Mouse (Mus musculus) thymus, postnatal 36 days (tissue): ENCODE measurements at regions not wholly inside any gene's neighbourhood (a gene's known extent, or its start where the extent isn't known, plus 50 kb on each side); places are given as distances from the start of the nearest gene placed in this dataset.
A peak's percentile ranks its signal among the peaks of the same experiment; 100 is the strongest.

Source experiments
- DNase-seq, 2 experiments: peaks; one replicate each; pipeline ENCODE4 v3.0.0; 2022; ENCODE audit warnings: mixed read lengths in 2 of 2

DNA sequence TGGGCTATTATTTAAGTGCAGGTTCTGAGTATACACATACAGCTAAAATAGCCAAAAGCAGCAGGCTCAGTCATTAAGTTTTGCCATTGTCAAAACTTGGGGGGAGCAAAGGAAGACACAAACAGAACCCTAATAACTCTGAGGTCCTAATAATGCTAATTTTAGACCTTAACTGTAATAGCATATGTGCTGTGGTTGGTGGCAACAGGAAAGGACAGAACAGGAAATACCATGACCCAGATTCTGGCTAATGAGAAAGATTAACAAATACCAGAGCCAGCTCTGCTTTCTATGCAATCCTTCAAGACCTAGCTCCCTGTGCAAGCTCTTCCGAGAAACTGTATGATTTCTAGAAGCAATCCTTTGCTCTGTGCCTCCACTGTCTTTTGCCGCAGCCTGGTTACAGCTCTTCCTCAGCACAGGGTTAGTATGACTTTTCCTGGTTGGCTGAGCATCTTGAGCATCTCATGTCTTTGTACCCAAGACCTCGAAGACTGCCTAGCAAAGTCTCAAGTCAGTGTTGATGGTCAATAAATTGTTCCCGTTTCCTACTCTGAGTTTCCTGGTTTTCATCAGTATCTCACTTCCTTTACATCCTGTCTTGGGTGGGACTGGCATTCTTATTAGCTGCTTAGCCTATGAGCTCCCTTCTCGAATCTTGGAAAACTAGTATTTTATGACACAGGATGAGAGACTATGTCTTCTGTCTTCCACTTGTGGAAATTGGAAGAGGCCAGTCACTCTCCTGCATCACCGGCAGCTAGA is 49.9 kb upstream of the Eed start:
- DNase-seq: no peak

DNA sequence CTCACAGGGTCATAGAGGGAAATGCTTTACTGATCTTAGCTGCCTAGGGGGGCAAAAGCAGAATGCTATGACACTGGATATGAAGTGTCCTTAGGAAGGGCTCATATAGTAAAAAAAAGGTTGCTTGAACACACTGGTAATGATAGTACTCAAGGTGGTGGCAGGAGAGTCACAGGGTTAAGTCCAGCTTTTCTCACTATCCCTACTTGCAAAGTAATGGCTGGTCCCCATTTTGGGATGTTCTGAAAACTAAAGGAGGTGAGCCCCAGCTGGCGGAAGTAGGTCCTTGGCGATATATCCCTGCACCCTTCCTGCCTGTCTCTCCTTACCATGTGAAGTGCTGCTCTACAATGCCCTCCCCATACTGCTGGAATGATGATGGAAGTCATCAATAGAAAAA is 52.3 kb upstream of the Eed start:
- no peak for DNase-seq

GRCm38 (mm10) chr7:90033640-90034312 is 53.0 kb upstream of the Eed start:
- no peak for DNase-seq

GRCm38 (mm10) chr7:90034498-90034897 is 53.7 kb upstream of the Eed start:
- DNase-seq: no peak

GRCm38 (mm10) chr7:90035396-90035795 is 54.6 kb upstream of the Eed start:
- DNase-seq: no peak

DNA sequence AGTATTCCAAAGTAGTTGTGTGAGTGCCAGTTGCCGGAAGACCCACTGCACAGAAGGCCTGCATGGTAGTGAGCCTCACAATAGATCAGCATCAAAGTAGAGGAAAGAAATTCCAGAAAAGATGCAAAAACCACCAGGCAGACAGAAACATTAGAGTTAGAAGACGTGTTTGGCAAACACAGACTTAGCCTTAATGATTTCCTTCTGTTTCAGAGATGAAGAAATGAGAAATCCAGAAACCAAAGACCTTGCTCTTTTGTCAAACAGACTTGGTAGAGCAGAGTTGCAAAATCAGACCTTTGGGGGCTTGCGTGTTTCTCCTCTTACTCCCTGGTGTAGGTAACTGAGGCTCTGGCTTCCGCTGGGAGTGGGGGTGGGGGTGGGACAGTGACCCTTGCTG is 57.0 kb upstream of the Eed start:
- DNase-seq: no peak

DNA sequence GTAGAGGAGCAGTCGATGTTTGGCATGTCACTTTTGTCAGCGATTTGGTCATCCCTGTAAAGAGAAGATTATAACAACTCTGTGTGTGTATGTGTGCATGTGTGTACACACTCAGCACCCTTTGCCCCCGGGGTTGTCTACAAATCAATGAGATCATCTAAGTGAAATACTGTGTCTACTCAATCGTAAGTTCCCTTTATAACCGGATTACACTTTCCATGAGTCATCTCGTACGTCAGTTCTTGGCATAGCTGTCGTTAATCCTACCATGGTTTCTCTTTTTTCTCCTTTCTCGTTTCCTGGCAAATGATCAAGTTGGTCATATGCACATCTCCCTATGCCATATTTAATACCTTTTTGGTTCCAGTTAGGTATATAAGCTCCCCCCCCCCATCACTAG is 58.7 kb upstream of the Eed start:
- no peak for DNase-seq

DNA sequence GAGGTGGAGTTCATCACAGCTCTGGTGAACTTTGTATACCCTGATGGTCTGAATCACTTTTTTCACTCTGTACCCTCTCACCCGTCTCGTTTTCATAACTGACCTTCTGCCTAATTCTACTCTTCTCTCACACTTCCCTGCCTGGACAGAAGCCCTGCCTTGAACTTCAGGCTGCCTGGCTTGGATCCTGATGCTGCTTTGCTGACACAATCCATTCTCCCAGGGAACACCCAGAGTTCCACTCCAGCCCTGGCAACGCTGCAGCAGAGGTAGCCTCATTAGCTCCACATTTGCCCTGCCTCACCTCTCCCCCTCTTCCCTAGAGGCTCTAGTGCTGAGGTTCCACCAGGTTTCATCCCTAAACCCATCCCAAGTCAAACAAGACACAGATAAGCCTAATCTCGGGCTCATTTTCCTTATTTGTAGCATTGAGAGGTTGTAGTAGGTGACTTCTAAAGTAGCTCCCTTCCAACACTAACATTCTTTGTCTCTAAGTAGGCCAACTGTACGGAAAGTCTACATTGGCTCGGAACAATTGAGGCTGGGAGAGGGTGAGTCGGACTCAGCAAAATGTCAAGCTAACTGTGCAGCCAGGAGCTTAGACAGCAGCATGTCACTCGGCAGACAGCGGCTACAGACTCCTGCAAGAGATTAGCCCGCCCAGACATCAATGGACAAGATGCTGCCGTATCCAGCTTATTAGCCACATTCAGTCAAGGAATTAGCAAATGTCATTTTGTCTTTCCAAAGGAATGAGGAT is 60.0 kb upstream of the Eed start:
- DNase-seq: no peak

DNA sequence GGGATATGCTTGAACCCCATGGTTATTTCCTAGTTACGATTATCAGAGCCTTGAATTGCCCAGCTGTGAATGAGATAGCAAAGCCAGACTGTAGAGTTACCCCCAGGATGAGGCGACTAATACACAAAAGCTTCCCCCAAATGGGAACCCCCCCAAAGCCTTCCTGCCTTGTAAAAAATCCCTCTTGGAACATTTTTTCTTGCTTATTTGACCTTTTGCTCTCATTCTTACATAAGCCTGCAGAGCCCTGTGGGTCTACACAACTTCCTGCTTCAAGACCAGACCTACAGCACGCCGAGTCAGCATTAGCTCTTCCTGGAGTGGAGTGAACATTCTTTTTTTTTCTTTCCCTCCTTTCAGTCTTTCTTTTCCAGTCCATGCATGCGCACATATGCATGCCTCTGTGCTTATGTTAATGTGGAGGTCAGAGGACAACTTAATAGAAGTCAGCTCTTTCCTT is 60.8 kb upstream of the Eed start:
- DNase-seq: peak in 1 of 2 experiments; percentile 24

- DNase-seq: no peak
These were observed 61.6 kb upstream of the Eed start for GRCm38 (mm10) chr7:90042364-90042763.

GRCm38 (mm10) chr7:90043526-90043925 is 62.7 kb upstream of the Eed start:
- no peak for DNase-seq

DNA sequence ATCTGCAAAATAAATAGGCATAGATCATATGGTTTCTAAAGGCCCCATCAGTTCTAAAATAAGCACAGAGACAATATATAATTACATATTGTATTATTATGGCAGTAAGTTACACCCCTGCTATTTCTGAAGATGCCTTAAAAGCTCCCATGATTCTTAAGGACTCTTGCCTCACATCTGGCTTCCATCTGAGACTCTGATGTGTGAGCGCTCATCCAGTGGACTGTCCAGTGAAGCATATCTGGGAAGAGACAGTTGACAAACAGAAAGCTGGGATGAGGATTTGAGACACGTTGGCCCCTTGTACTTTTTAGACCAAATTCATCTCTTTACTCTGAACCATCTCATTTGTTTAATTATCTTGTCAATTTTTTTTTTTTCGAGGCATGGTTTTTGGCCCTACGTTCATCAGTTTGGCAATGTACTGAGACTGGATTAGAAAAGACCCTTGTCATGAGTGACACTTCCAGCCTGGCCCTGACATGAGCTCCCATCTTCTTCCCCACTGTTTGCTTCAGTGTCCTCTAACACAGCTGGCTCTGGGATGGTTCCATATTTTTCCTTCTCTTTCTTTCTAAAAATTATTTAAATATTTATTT is 63.4 kb upstream of the Eed start:
- no peak for DNase-seq

DNA sequence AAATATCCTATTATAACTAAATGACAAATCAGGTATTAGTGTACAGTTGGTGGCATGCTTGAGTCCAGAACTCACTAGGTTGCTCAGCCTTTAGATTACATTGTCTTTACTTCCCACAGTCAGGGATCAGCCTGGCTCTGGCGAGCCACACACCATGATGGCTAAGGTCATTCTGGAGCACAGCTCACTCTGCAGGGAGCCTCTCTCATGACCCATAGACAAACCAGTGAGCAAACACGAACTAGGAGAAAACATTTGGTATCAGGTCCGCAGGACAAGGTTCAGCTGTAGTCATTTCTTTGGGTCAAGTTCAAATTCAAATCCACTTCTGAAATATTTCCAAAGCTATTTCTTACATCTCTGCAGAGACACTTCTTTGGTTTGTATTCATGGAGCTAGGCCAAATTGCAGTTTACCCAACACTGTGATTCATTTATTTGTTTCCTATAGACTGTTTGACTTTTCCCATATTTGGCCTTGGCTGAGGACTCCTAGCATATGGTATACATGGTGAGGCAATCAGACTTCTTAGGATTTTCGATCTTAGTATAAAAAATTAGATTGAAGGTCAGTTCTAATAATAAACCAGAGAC is 64.5 kb upstream of the Eed start:
- no peak for DNase-seq

DNA sequence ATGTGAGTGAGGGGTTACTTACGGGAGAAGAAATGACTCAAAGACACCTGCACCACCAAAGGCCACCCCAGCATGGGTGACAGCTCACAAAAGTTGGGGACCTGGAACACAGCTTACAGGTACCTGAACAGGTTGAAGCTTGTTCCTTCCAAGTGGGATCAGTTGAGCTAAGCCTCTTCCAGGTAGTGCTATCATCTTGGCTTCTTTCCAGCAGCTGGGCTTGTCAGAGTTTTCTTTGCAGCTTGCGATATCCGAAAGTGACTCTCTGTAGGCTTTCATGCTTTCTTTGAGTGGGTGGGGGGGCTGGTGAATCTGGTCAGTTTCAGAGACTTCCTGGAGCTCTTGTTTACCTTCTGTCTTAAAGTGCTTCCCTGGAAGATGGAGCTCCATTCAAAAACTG is 65.4 kb upstream of the Eed start:
- no peak for DNase-seq

DNA sequence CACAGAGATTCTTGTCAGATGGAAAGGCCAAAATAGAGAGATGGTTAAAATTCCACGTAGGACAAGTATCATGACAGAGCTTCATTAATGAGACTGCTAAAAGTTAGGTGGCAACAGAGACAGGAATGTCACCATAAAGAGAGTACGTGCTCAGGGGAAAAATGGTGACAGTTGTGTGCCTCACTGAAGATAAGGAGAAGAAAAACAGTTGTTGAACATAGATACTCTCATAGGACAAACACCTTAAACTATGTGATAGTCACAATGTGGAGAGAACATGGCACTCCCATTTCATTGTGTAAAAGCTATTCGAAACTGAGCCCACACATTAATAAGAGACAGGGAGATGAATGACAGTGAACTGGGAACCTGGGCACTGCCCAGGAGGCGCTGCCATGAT is 66.1 kb upstream of the Eed start:
- no peak for DNase-seq

DNA sequence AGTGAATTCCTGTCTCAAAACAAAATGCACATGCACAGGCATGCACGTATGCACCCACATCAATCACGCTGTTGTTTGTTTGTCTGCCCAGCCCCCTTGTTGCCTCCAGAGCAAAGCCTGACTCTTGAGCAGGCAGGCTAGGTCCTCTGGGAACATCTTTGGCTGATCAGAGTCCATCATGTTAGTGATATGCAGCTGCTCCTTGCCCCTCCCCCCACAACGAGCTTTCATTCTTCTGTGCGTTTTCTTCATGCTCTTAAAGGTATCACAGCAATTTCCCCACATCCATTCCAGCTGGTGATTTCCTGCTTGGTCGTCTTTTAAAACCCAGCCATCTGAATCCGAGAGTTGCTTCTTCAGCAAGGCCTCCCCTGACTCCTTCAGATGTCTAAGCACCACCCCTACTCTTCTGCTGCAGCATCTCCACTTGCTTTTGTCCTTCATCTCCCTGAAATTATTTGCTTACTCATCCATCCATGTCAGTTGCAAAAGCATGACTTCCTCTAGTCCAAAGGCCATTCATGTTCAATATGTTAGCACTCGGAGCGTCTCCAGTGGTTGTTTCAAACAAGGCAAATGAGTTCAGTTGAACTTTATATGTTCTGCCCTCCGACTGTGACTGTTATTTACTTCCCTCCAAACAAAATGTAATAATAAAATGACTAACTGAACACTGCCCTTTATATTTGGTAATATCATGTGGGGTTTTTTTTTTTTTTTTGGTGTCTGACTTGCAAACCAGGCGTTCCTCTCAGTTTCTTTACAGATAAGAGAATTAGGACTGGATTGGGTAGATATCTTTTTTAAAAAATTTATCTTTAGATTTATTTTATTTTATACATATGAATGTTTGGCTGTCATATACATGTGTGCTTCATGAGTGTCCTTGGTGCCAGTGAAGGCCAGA is 67.9 kb upstream of the Eed start:
- DNase-seq: peak in 1 of 2 experiments; percentile 33

GRCm38 (mm10) chr7:90049831-90050237 is 69.1 kb upstream of the Eed start:
- DNase-seq: no peak

- peak; percentile 50 to 52 for DNase-seq
These were observed 74.2 kb upstream of the Eed start for GRCm38 (mm10) chr7:90054795-90055511.

GRCm38 (mm10) chr7:90057947-90058346 is 72.1 kb upstream of the Picalm start:
- DNase-seq: no peak

DNA sequence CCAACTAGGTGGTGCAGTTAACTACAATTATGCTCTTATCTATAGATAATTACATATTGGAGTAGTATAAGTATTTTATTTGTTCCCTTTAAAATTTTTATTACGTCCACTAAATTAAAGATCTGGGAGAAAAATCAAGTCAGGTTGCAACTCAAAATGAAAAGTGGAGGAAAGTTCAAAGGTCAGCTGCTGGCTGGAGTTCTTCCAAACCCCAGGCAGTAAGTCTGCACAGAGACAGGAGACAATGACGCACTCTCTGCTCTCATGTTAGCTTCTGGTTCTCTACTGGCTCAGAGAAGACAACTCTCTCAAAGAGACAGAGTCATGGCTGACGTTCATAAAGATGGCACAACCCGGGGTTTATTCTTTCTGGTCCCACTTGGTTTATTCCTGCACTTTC is 71.4 kb upstream of the Picalm start:
- no peak for DNase-seq

DNA sequence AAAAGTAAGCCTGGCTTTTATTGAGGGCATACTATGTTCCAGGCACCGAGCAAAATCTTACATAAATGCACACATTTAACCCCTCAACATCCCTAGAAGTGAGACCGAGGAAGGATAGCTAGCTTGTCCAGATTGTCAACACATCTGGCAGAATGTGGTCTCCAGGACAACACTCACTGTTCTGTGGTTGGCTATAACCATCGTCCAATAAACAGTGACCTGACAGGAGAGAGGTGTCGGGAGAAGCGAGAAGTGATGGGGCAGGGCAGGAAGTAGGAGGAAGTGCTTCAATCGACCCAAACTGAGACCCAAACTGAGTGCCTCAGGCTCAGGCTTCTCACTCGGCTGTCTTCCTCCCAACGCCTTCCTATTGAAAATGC is 70.8 kb upstream of the Picalm start:
- DNase-seq: no peak
